Mouse (Mus musculus) liver, embryonic 14.5 days (tissue): ENCODE data around the gene Fzd7. TPM values are rescaled to one million over a fixed set of nuclear protein-coding genes. Genes with fewer than 3 reads are reported as not detected.

Experiments used
- ATAC-seq: fragments of 200-750 bp; cut with Nextera tagmentation; 2 replicates; pipeline ENCODE4 v1.8.0; 2017; ENCODE audit warnings: moderate number of reproducible peaks, mild to moderate bottlenecking, moderate library complexity; ENCODE audit not compliant: insufficient read depth
- DNase-seq, 3 experiments: peaks; one replicate each; pipeline ENCODE4 v3.0.0-alpha.2; 2012 to 2013; ENCODE audit warnings: low read depth in 3 of 3, low spot score in 3 of 3
- H3K27ac ChIP-seq: fragments of 300-500 bp; sonication (generic); 2 replicates; pipeline ENCODE4 v1.5.1; 2014; ENCODE audit warnings: moderate library complexity, mild to moderate bottlenecking, control low read depth, inconsistent platforms
- H3K27me3 ChIP-seq: fragments of 300-500 bp; sonication (generic); 2 replicates; pipeline ENCODE4 v1.6.1; 2014; ENCODE audit warnings: mild to moderate bottlenecking, low read length, moderate library complexity; ENCODE audit not compliant: control insufficient read depth, insufficient read depth
- H3K36me3 ChIP-seq: fragments of 300-500 bp; sonication (generic); replicated peaks from 2 replicates; pipeline ENCODE4 v1.6.1; 2014; ENCODE audit warnings: low read depth; ENCODE audit not compliant: control insufficient read depth, insufficient read depth
- H3K4me1 ChIP-seq, 2 experiments: fragments of 200-500 bp in 1 of 2; fragments of 300-500 bp in 1 of 2; sonication (generic) in 1 of 2; replicated peaks; 2 replicates each; pipeline ENCODE4 v1.6.1; 2012 to 2014; ENCODE audit warnings: antibody characterized with exemption in 1 of 2, inconsistent platforms in 1 of 2, low read length in 1 of 2; ENCODE audit not compliant: control insufficient read depth in 2 of 2, insufficient read depth in 2 of 2
- H3K4me2 ChIP-seq: fragments of 300-500 bp; sonication (generic); 2 replicates; pipeline ENCODE4 v1.6.1; 2014; ENCODE audit warnings: low read depth, mild to moderate bottlenecking, control low read depth, moderate library complexity
- H3K4me3 ChIP-seq, 2 experiments: fragments of 200-500 bp in 1 of 2; fragments of 300-500 bp in 1 of 2; sonication (generic) in 1 of 2; 2 replicates each; pipeline ENCODE4 v1.5.1; 2012 to 2014; ENCODE audit warnings: low read depth in 2 of 2, low read length in 2 of 2, mild to moderate bottlenecking in 2 of 2, control low read depth in 1 of 2, inconsistent platforms in 1 of 2, moderate library complexity in 1 of 2; ENCODE audit not compliant: insufficient read depth in 1 of 2
- H3K9ac ChIP-seq: fragments of 300-500 bp; sonication (generic); replicated peaks from 2 replicates; pipeline ENCODE4 v1.6.1; 2014; ENCODE audit warnings: mild to moderate bottlenecking, control low read depth, moderate library complexity
- H3K9me3 ChIP-seq: fragments of 300-500 bp; sonication (generic); 2 replicates; pipeline ENCODE4 v1.6.1; 2016; ENCODE audit warnings: low read length, mixed read lengths; ENCODE audit not compliant: control insufficient read depth
- CTCF ChIP-seq: IDR thresholded peaks from 2 replicates; pipeline ENCODE4 v1.5.1; 2016; ENCODE audit warnings: antibody characterized with exemption, low read depth, control low read depth
- EP300 ChIP-seq: IDR thresholded peaks from 2 replicates; pipeline ENCODE4 v1.6.1; 2016; ENCODE audit warnings: antibody characterized with exemption, low read depth
- WGBS: fragments of 180-500 bp; shearing (Covaris S2); extraction: QIAGEN DNeasy Blood & Tissue Kit; methylation state at CpG from one replicate; pipeline ENCODE4 v1.1.7; 2014; ENCODE audit not compliant: insufficient replicate concordance; 5-methylcytosine and 5-hydroxymethylcytosine counted together
- polyA plus RNA-seq, 2 experiments: library from polyadenylated mRNA; depleted of rRNA in 1 of 2; stranded (reverse) in 1 of 2; unstranded in 1 of 2; fragments of >200 nt; fragmentation: Nextera tagmentation in 1 of 2; extraction: Ambion mirVana in 1 of 2; gene quantifications; 2 replicates each; pipeline versions ENCODE4 v1.2.1 to v1.2.3; 2012 to 2014

Fzd7 gene
- polyA plus RNA-seq, 2 experiments, result 1.3 to 2.4 TPM

DNA sequence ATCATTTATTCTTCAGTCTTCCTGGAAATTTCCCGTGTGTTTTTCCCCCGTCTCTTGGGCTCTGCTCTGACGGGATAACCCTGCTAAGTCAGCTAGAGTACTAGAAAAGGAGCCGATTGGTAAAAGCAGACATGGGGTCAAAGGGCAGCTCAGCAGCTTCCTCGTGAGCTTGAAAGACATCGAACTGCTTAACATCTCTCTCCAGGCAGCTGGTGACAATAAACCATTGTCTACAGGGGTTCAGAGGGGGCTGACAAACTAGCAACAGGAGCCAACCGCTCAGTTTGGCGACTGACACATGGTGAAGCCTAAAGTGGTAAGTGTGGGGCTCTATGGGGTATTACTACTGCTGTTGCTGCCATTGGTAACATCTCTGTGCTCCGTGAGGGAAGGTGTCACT is 30.6 kb upstream of the Fzd7 start:
- no peak for DNase-seq
- Histone ChIP-seq H3K27ac (no peak overlapping the region), H3K27me3 (no peaks in the 10 kb centered on the region), H3K4me3 (no peak overlapping the region), H3K36me3 (no peaks in the 10 kb centered on the region), H3K9ac (no peak overlapping the region), H3K4me1 (no peaks in the 10 kb centered on the region), H3K9me3 (no peaks in the 10 kb centered on the region), H3K4me2 (no peak overlapping the region)
- ATAC-seq, result no peak
- 40% methylated on average over 9 of the region's 9 CpGs for WGBS
- TF ChIP-seq CTCF (no peak), EP300 (no peak)

DNA sequence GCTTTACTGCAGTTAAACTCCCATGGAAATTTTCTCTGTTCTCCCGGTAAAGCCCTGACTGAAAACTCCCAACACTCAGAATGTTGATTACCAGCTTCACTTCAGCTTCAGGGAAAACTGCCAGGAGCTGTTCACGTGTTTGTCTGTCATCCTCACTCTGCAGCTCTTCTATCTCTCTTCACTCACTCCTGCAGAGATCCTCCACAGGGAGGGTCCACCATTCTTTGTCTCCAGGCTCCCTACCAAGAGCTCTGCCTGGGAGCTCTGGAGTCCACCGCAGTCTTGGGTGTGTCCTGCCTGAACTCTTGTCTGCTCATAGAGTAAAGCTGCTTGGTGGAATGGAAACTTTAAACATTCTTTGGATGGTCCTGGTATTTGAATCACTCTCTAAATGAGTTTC is 25.4 kb upstream of the Fzd7 start:
- Histone ChIP-seq H3K9me3 (no peaks in the 10 kb centered on the region), H3K27ac (no peak overlapping the region), H3K4me2 (no peak overlapping the region), H3K9ac (no peak overlapping the region), H3K36me3 (no peaks in the 10 kb centered on the region), H3K27me3 (no peaks in the 10 kb centered on the region), H3K4me1 (no peaks in the 10 kb centered on the region), H3K4me3 (no peak overlapping the region)
- ATAC-seq (no peak), DNase-seq (no peak)
- TF ChIP-seq EP300 (no peak), CTCF (no peak)
- 40% methylated on average over 3 of the region's 3 CpGs for WGBS

DNA sequence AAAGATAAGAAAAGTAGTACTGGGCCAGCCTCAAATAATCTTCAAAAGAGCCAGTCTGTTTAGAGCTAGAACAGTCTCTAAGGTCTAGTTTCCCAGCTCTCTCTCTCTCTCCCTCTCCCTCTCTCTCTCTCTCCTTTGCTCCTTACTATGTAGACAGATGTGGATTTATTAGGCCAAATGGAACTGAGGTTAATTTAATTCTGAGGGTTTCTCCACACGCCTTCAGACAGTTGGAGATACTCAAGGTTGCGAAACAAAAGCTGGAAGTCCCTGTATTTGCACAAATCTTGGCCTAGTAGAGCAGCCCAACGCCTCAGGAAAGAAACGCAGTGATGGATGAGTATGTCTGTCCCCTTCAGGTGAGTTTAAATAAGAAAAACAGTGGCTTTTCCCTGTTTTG is 24.4 kb upstream of the Fzd7 start:
- Histone ChIP-seq H3K9me3 (no peaks in the 10 kb centered on the region), H3K27ac (no peak overlapping the region), H3K4me2 (no peak overlapping the region), H3K27me3 (no peaks in the 10 kb centered on the region), H3K36me3 (no peaks in the 10 kb centered on the region), H3K9ac (no peak overlapping the region), H3K4me1 (no peaks in the 10 kb centered on the region), H3K4me3 (no peak overlapping the region)
- ATAC-seq (no peak), DNase-seq (no peak)
- TF ChIP-seq EP300, result no peak
- no peak for TF ChIP-seq CTCF
- WGBS, result 60% methylated on average over 4 of the region's 4 CpGs

DNA sequence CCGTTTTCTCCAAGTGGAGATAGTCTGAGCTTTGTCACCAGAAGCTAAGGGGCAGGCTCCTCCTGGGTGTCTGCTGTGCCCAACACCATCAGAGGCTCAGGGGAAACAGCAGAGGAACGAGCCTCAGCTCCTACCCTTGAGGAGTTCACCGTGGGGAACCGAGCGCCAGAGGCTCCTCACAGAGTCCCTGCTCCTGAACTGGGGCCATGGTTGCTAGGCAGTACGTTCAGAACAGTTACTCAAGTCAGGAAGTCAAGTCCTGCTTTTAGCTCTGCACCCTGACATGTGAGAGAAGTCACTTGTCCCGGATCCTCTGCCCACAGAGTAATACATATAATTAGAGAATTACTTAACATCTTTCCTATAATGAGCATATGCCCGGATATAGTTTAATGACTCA is 23.3 kb upstream of the Fzd7 start:
- TF ChIP-seq EP300 (no peak), CTCF (no peak)
- 32% methylated on average over 8 of the region's 8 CpGs for WGBS
- Histone ChIP-seq H3K27me3 (no peaks in the 10 kb centered on the region), H3K4me2 (no peak overlapping the region), H3K9ac (no peak overlapping the region), H3K27ac (no peak overlapping the region), H3K4me3 (no peak overlapping the region), H3K4me1 (no peaks in the 10 kb centered on the region), H3K9me3 (no peaks in the 10 kb centered on the region), H3K36me3 (no peaks in the 10 kb centered on the region)
- no peak for DNase-seq
- no peak for ATAC-seq

DNA sequence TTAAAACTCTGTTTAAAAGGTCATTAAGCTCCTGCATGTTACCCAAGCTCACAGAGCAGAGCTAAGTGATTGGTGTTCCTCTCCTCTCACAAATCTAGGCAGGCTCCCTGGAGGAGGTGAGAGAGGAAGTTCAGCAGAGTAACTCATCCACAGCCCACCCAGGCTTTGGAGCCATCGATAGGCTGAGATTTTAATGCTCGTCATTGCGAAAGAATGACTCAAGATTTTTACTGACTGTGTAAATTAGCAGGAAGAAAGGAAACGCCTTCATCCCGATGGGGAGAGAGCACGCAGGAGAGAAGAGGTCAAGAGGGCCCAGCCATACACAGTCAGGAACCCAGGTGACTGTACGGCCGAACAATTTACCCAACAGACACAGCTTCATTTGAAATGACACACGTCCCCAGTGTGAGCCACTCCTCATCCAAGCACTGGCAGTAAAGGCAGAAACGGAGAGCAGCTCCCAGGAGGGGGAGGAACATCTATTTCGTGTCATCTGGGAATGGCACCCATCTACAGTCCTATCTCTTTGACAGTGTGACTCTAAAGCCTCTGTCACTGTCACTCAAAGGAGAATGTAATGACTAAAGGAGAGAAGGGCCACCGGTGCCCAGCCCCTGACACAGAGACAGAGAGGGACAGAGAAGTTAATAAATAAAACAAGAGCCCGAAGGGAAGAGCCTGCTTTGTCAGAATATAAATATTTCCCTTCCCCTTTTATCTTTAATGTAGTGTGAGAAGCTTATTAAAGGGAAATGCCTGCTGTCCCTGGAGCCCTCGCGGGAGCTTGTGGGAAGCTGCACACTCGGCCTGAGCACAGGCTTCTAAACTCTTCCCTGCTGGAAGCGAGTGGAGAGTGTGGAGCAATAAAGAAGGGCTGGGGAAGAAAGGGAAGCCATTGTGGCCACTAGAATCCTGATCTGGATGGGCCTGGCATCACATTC is 17.3 kb upstream of the Fzd7 start:
- Histone ChIP-seq H3K9me3 (no peaks in the 10 kb centered on the region), H3K9ac (no peak overlapping the region), H3K4me2 (no peak overlapping the region), H3K4me3 (no peak overlapping the region), H3K27me3 (no peaks in the 10 kb centered on the region), H3K36me3 (no peaks in the 10 kb centered on the region), H3K27ac (no peak overlapping the region), H3K4me1 (no peaks in the 10 kb centered on the region)
- DNase-seq (no peak), ATAC-seq (no peak)
- no peak for TF ChIP-seq CTCF
- TF ChIP-seq EP300, result no peak
- WGBS, result 55% methylated on average over 17 of the region's 17 CpGs
